In the genomic region with DNA sequence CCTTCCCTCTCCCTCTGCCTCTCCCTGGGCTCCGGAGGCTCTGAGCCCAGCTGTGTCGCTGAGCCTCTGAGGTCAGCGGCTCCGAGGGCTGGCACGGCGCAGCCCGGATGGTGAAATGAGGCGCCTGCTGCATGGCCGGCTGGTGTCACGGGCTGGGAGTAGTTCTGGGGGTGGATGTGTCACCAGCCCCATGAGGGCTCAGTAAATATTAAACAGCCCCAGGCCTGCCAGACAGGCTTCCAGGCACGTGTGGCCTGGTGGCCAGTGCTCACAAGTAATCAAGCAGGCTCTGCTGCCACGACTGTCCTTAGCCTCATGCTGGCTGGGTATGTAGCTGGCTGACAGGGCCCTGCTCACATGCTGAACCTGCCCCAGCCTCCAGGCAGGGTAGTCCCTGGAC, we compare ENCODE assay signal across 10 mouse cellular contexts. TPM values are rescaled to one million over a fixed set of nuclear protein-coding genes. Genes with fewer than 3 reads are reported as not detected.
DNase-seq lines count a peak whose midpoint lies in the region; ATAC-seq and TF ChIP-seq lines count a peak whose summit lies in the region.
"Had no signal": no experiment of that assay in that cellular context is flagged by ENCODE, and none has a peak within 500 bp of the region (broad histone marks: within the 10 kb centered on the region; RNA-seq: fewer than 3 reads in every experiment).

No protein-coding gene starts in this region.

- DNase-seq in hindbrain, embryonic 14.5 days (ENCODE audit: low spot score) = no peak
- no peak for DNase-seq in left cerebral cortex, postnatal 4 days
- DNase-seq in layer of hippocampus, postnatal 10 days (ENCODE audit: low spot score in 2 of 2) = no peak
- no peak for DNase-seq in layer of hippocampus, adult 9-11 months
- DNase-seq: cerebellum, postnatal 25 days had no signal

- H3K27me3 ChIP-seq in hindbrain, embryonic 12.5 days = no peaks in the 10 kb centered on the region
- H3K27me3 ChIP-seq in hindbrain, embryonic 14.5 days (ENCODE audit: control insufficient read depth, insufficient read depth, low read length) = no peaks in the 10 kb centered on the region
- H3K27me3 ChIP-seq in C2C12 (ENCODE audit: control insufficient read depth, insufficient read depth, insufficient read length) = no peaks in the 10 kb centered on the region
- H3K27me3 ChIP-seq in hindbrain, embryonic 13.5 days = no peaks in the 10 kb centered on the region
- H3K27me3 ChIP-seq in limb, embryonic 15.5 days = no peaks in the 10 kb centered on the region

- H3ac ChIP-seq in C2C12 (ENCODE audit: control insufficient read depth, insufficient read length, low read depth) = no peak overlapping the region

- H3K4me1 ChIP-seq in hindbrain, embryonic 12.5 days = peaks cover 27% of the 10 kb centered on the region; the same call in 1 of the 2 replicates
- no peaks in the 10 kb centered on the region for H3K4me1 ChIP-seq in hindbrain, embryonic 14.5 days (replicated peaks; ENCODE audit: control insufficient read depth, insufficient read depth, low read length)
- H3K4me1 ChIP-seq in hindbrain, embryonic 13.5 days (replicated peaks) = peaks cover 9% of the 10 kb centered on the region
- peaks cover 14% of the 10 kb centered on the region; the same call in 1 of the 2 replicates for H3K4me1 ChIP-seq in limb, embryonic 15.5 days

- H3K27ac ChIP-seq in hindbrain, embryonic 12.5 days = 0 out of 2 replicates have a peak overlapping the region, but pooled peaks have one; percentile 5
- H3K27ac ChIP-seq in hindbrain, embryonic 14.5 days = no peak overlapping the region
- H3K27ac ChIP-seq in hindbrain, embryonic 13.5 days = no peak overlapping the region
- 0 out of 2 replicates have a peak overlapping the region, but pooled peaks have one; percentile 13 for H3K27ac ChIP-seq in limb, embryonic 15.5 days

- H3K9me3 ChIP-seq in hindbrain, embryonic 12.5 days (replicated peaks) = peaks cover 8% of the 10 kb centered on the region; the same call in 1 of the 2 replicates
- H3K9me3 ChIP-seq in hindbrain, embryonic 14.5 days (ENCODE audit: control insufficient read depth, low read length) = 0 out of 2 replicates have a peak, but pooled peaks cover 7% of the 10 kb centered on the region
- H3K9me3 ChIP-seq in hindbrain, embryonic 13.5 days = peaks cover 7% of the 10 kb centered on the region; the same call in 1 of the 2 replicates
- no peaks in the 10 kb centered on the region for H3K9me3 ChIP-seq in limb, embryonic 15.5 days

- no peak overlapping the region for H3K4me2 ChIP-seq in hindbrain, embryonic 12.5 days (replicated peaks)
- H3K4me2 ChIP-seq in hindbrain, embryonic 14.5 days (replicated peaks) = no peak overlapping the region
- H3K4me2 ChIP-seq in hindbrain, embryonic 13.5 days = no peak overlapping the region
- no peak overlapping the region for H3K4me2 ChIP-seq in limb, embryonic 15.5 days

- intact Hi-C loops in left cerebral cortex, postnatal 4 days (cut with DNase I) = no loop called here

- no peak overlapping the region for H3K4me3 ChIP-seq in hindbrain, embryonic 12.5 days
- H3K4me3 ChIP-seq in hindbrain, embryonic 14.5 days (replicated peaks; ENCODE audit: low read length) = no peak overlapping the region
- no peak overlapping the region for H3K4me3 ChIP-seq in C2C12 (ENCODE audit: insufficient read depth, poor library complexity, severe bottlenecking)
- no peak overlapping the region for H3K4me3 ChIP-seq in hindbrain, embryonic 13.5 days
- H3K4me3 ChIP-seq in limb, embryonic 15.5 days = no peak overlapping the region

- no peak overlapping the region for H3K9ac ChIP-seq in hindbrain, embryonic 12.5 days
- H3K9ac ChIP-seq in hindbrain, embryonic 14.5 days = no peak overlapping the region
- peak overlapping the region; percentile 46; the same call in 1 of the 2 replicates for H3K9ac ChIP-seq in hindbrain, embryonic 13.5 days
- H3K9ac ChIP-seq in limb, embryonic 15.5 days = no peak overlapping the region

- H3K36me3 ChIP-seq in hindbrain, embryonic 12.5 days = no peaks in the 10 kb centered on the region
- no peaks in the 10 kb centered on the region for H3K36me3 ChIP-seq in hindbrain, embryonic 14.5 days (replicated peaks; ENCODE audit: control insufficient read depth, insufficient read depth)
- H3K36me3 ChIP-seq in C2C12 (ENCODE audit: control insufficient read depth, insufficient read depth) = no peaks in the 10 kb centered on the region
- no peaks in the 10 kb centered on the region for H3K36me3 ChIP-seq in hindbrain, embryonic 13.5 days
- peaks cover 13% of the 10 kb centered on the region; the same call in 1 of the 2 replicates for H3K36me3 ChIP-seq in limb, embryonic 15.5 days

- TF ChIP-seq CTCF in C2C12 (IDR thresholded peaks at IDR 0.05; ENCODE audit: control insufficient read depth, insufficient read depth, insufficient read length) = no peak

- peak; percentile 49 for ATAC-seq in hindbrain, embryonic 12.5 days (ENCODE audit: low FRiP score)
- no peak for ATAC-seq in hindbrain, embryonic 14.5 days (ENCODE audit: low FRiP score)
- ATAC-seq in hindbrain, embryonic 13.5 days (ENCODE audit: low FRiP score) = no peak
- no peak for ATAC-seq in limb, embryonic 15.5 days (ENCODE audit: insufficient number of reproducible peaks, low FRiP score, low TSS enrichment, low read depth)
- ATAC-seq: forebrain, embryonic 16.5 days had no signal

- no peaks in the 10 kb centered on the region for H3K79me2 ChIP-seq in C2C12 (ENCODE audit: control insufficient read depth, insufficient read depth)

- no peaks in the 10 kb centered on the region for H3K79me3 ChIP-seq in C2C12 (ENCODE audit: low read depth)

- WGBS in hindbrain, embryonic 12.5 days = 45% methylated on average over 12 of the region's 12 CpGs
- WGBS in hindbrain, embryonic 14.5 days = 42% methylated on average over 12 of the region's 12 CpGs
- 69% methylated on average over 12 of the region's 12 CpGs for WGBS in hindbrain, embryonic 13.5 days
- WGBS in limb, embryonic 15.5 days = 43% methylated on average over 12 of the region's 12 CpGs

TF ChIP-seq in C2C12, 6 proteins besides CTCF, POLR2A, EP300 and RAD21:
- peak; percentile 33 for TF ChIP-seq MAX (IDR thresholded peaks at IDR 0.05)
- TF ChIP-seq CEBPB (IDR thresholded peaks at IDR 0.05; ENCODE audit: low read depth) = no peak

RNA-seq across cellular contexts. Expression of gene Ripor3, which starts 7.0 kb away (rescaled TPM):
- polyA plus RNA-seq in hindbrain, embryonic 12.5 days (2016; fragmentation: Nextera tagmentation; extraction: Ambion mirVana) = 1.1 and 1.3 TPM in 2 replicates
- 0.13 and 0.30 TPM in 2 replicates for polyA plus RNA-seq in hindbrain, embryonic 14.5 days (2014; fragmentation: Nextera tagmentation; extraction: Ambion mirVana)
- 0.04 TPM for polyA plus RNA-seq in C2C12 (2012; fragmentation: generic; extraction: Trizol)
- polyA plus RNA-seq in hindbrain, embryonic 13.5 days (2015; fragmentation: Nextera tagmentation; extraction: Ambion mirVana) = 0.26 and 0.31 TPM in 2 replicates
- 7.9 and 9.2 TPM in 2 replicates for polyA plus RNA-seq in limb, embryonic 15.5 days (2015; fragmentation: Nextera tagmentation; extraction: Ambion mirVana)
- under 1 TPM; 0.52 to 0.64 TPM for total RNA-seq in left cerebral cortex, postnatal 4 days (2021)
- under 1 TPM; 0.43 to 0.62 TPM for total RNA-seq in layer of hippocampus, postnatal 10 days (2021)

Comparison
In these comparisons a context has a peak if more than half of its experiments do, and no peak if none do; other contexts are left out.
1. H3K27ac ChIP-seq: peak in hindbrain, embryonic 12.5 days (single experiment) and limb, embryonic 15.5 days (single experiment); none in hindbrain, embryonic 14.5 days (single experiment) and hindbrain, embryonic 13.5 days (single experiment).